Mouse (Mus musculus): ENCODE data around the gene Myo16. TPM values are rescaled to one million over a fixed set of nuclear protein-coding genes. Genes with fewer than 3 reads are reported as not detected.

Myo16 gene
- polyA plus RNA-seq, 1 experiment = not detected

DNA sequence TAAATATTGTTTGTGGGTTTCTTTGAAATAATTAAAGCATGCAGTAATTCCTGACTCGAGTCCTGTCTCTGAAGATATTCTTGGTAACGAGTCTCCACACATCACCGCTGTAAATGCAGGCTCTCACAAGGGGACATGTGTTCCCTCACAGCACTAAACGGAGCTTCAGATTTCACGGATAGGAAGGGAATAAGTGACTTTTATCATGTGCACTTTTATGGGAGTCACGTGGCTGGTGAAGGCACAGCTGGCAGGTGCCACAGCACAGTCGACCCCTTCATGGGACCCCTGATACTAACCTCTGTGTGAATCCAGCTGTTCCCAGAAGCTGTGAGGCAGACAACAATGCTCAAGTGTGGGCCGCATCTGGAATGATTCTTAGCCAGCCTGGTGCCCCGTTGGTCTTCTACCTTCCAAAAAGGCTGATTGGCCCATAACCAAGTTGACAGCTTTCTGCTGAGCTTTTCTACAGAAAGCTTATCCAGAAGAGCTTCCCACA is 304.5 kb downstream of the Myo16 start:
- TF ChIP-seq TAL1 (IDR thresholded peaks at IDR 0.05; ENCODE audit: low read length) = no peak
- H3K36me3 ChIP-seq (ENCODE audit: control insufficient read depth) = no peaks in the 10 kb centered on the region

DNA sequence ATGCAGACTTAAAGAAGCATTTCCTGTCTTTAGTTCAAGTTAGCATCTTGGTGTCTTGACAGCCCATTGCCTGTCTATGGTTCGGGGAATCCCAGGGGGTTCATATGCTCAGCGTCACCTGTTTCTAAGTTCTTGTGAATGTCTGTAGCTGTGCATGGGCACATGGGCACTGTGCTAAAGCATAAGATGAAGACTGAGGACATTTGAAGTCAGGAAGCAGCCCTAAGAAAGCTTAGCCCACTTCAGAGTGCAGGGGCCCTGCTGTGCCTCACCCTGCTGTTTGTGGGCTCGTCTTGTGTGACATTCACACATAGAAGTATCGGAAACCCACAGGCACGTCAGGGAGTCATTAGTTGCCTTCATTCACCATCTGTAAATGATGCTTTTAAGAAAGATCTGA is 308.6 kb downstream of the Myo16 start:
- Histone ChIP-seq H3K4me1 (ENCODE audit: control insufficient read depth) (no peaks in the 10 kb centered on the region), H3K4me3 (replicated peaks) (no peak overlapping the region), H3K36me3 (ENCODE audit: control insufficient read depth) (no peaks in the 10 kb centered on the region), H3K27me3 (ENCODE audit: control insufficient read depth) (no peaks in the 10 kb centered on the region), H3K9me3 (ENCODE audit: control insufficient read depth, low read length) (no peaks in the 10 kb centered on the region)
- no peak for TF ChIP-seq GATA1 (IDR thresholded peaks at IDR 0.05; ENCODE audit: low read length)
- no peak for TF ChIP-seq TAL1 (IDR thresholded peaks at IDR 0.05; ENCODE audit: low read length)

More for the DNA sequence above, 304.5 kb downstream of the Myo16 start:
- H3K27me3 ChIP-seq (ENCODE audit: control insufficient read depth) = no peaks in the 10 kb centered on the region
- no peaks in the 10 kb centered on the region for H3K4me1 ChIP-seq (ENCODE audit: control insufficient read depth)
- H3K4me3 ChIP-seq (replicated peaks) = no peak overlapping the region
- no peaks in the 10 kb centered on the region for H3K9me3 ChIP-seq (ENCODE audit: control insufficient read depth, low read length)

DNA sequence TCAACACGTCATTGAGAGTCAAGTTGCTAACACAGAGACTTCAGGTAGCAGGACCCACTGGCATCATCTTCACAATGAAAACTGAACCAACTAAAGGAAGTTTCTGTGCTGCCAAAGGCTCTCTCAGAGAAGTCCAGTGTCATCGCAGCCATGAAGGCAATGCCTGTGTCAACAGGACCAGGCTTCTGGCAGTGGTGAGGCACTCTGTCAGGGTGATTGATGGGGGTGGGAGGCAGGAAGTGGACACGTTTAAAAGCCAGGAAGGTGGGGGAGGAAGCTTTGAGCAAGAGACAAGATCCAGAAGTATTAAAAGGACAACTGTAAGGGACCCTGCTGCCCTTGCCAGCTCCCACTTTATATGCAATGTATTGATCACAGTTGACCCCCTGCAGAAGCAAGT is 314.8 kb downstream of the Myo16 start:
- Histone ChIP-seq H3K27me3 (ENCODE audit: control insufficient read depth) (no peaks in the 10 kb centered on the region), H3K4me1 (ENCODE audit: control insufficient read depth) (no peaks in the 10 kb centered on the region), H3K36me3 (ENCODE audit: control insufficient read depth) (no peaks in the 10 kb centered on the region), H3K4me3 (replicated peaks) (no peak overlapping the region), H3K9me3 (ENCODE audit: control insufficient read depth, low read length) (no peaks in the 10 kb centered on the region)
- TF ChIP-seq GATA1 (IDR thresholded peaks at IDR 0.05; ENCODE audit: low read length) = no peak

DNA sequence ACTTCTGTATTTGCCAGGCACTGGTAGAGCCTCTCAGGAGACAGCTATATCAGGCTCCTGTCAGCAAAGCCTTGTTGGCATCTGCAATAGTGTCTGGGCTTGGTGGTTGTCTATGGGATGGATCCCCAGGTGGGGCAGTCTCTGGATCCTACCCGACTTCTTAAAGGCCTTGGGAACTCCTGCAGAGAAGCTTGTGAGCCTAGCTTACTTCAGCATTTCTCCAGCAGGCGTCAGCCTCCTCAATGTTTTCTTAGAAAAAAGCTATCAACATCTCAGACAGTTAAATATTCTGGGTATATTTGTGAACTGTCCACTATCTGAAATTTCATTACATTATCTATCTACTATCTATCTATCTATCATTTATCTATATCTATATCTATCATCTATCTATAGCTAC is 315.9 kb downstream of the Myo16 start:
- TF ChIP-seq GATA1 (IDR thresholded peaks at IDR 0.05; ENCODE audit: low read length) (no peak), TAL1 (IDR thresholded peaks at IDR 0.05; ENCODE audit: low read length) (no peak)
- no peaks in the 10 kb centered on the region for H3K36me3 ChIP-seq (ENCODE audit: control insufficient read depth)
- no peak overlapping the region for H3K4me3 ChIP-seq (replicated peaks)
- H3K4me1 ChIP-seq (ENCODE audit: control insufficient read depth) = no peaks in the 10 kb centered on the region
- no peaks in the 10 kb centered on the region for H3K27me3 ChIP-seq (ENCODE audit: control insufficient read depth)
- H3K9me3 ChIP-seq (ENCODE audit: control insufficient read depth, low read length) = no peaks in the 10 kb centered on the region

DNA sequence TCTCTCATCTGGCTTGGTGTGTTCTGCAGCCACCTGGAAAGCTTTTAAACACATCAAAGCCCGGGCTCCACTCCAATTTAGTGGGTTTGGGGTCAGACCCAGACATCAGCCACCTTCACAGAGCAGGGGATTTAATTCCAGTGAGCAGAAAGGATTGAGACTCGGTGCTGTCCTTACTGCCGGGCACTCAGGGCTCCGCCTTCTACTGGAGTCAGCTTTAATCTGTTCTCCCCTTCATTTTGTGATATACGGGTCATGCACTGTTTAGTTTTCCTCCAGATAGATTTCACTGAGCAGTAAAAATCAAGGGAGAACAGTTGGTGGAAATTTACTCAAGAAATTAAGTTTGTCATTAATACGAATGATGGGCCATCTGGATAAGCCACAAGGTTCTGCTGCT is 316.6 kb downstream of the Myo16 start:
- H3K4me1 ChIP-seq (ENCODE audit: control insufficient read depth) = no peaks in the 10 kb centered on the region
- no peaks in the 10 kb centered on the region for H3K36me3 ChIP-seq (ENCODE audit: control insufficient read depth)
- no peak for TF ChIP-seq TAL1 (IDR thresholded peaks at IDR 0.05; ENCODE audit: low read length)
- TF ChIP-seq GATA1 (IDR thresholded peaks at IDR 0.05; ENCODE audit: low read length) = no peak
- no peaks in the 10 kb centered on the region for H3K27me3 ChIP-seq (ENCODE audit: control insufficient read depth)
- no peaks in the 10 kb centered on the region for H3K9me3 ChIP-seq (ENCODE audit: control insufficient read depth, low read length)
- H3K4me3 ChIP-seq (replicated peaks) = no peak overlapping the region

DNA sequence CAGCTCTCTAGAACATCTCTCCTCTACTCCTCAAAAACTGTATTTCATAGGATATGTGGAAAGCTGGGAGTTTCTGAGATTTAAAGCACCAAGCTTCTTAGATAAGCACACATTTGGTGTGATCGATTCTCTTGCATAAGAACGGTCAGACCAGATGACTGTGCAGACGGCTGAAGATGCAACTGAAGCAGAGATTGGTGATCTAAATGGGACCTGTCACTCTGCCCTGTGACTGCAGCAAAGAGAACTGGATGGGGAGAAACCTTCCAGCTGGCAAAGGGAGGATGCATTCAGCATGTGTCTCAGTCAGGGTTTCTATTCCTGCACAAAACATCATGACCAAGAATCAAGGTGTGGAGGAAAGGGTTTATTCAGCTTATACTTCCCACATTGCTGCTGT is 318.7 kb downstream of the Myo16 start:
- Histone ChIP-seq H3K9me3 (ENCODE audit: control insufficient read depth, low read length) (no peaks in the 10 kb centered on the region), H3K4me1 (ENCODE audit: control insufficient read depth) (no peaks in the 10 kb centered on the region), H3K4me3 (replicated peaks) (no peak overlapping the region), H3K36me3 (ENCODE audit: control insufficient read depth) (no peaks in the 10 kb centered on the region), H3K27me3 (ENCODE audit: control insufficient read depth) (no peaks in the 10 kb centered on the region)
- no peak for TF ChIP-seq TAL1 (IDR thresholded peaks at IDR 0.05; ENCODE audit: low read length)
- TF ChIP-seq GATA1 (IDR thresholded peaks at IDR 0.05; ENCODE audit: low read length) = no peak

DNA sequence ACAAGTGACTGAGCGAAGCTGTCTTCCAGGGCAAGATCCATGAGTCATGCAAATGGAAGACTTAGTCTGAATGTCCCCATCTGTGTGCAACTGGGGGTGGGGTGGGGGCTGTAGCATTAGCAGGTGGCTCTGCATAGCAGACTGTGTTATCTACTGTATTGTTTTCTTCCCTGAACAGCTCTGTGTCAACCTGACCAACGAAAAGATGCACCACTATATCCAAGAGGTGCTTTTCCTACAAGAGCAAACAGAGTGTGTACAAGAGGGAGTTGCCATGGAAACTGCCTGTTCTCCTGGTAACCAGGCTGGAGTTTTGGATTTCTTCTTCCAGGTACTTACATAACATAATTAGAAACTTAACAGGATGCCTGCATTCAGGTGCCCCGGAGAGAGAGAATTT is 320.7 kb downstream of the Myo16 start:
- no peak for TF ChIP-seq TAL1 (IDR thresholded peaks at IDR 0.05; ENCODE audit: low read length)
- no peak for TF ChIP-seq GATA1 (IDR thresholded peaks at IDR 0.05; ENCODE audit: low read length)
- H3K27me3 ChIP-seq (ENCODE audit: control insufficient read depth) = no peaks in the 10 kb centered on the region
- no peaks in the 10 kb centered on the region for H3K4me1 ChIP-seq (ENCODE audit: control insufficient read depth)
- H3K4me3 ChIP-seq (replicated peaks) = no peak overlapping the region
- no peaks in the 10 kb centered on the region for H3K36me3 ChIP-seq (ENCODE audit: control insufficient read depth)
- H3K9me3 ChIP-seq (ENCODE audit: control insufficient read depth, low read length) = no peaks in the 10 kb centered on the region

DNA sequence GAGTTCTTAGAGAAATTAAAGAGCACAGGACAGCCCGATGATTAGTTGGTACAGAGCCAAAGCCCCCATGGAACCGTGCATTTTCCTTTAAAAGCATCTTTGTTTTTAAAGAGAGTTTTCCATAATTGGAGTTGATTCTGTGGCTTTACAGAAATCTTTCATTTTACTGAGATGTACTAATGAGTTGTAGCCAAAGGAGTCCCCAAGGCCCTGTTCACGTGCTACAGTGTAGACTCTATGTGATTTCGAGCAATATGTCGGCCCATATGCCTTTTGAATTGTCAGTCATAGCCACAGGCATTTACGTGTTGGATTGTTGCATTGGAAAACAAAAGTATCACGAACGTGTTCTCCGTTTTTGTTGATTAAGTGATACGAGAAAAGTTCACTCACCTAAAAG is 325.3 kb downstream of the Myo16 start:
- no peaks in the 10 kb centered on the region for H3K36me3 ChIP-seq (ENCODE audit: control insufficient read depth)
- no peaks in the 10 kb centered on the region for H3K9me3 ChIP-seq (ENCODE audit: control insufficient read depth, low read length)
- no peaks in the 10 kb centered on the region for H3K27me3 ChIP-seq (ENCODE audit: control insufficient read depth)
- H3K4me1 ChIP-seq (ENCODE audit: control insufficient read depth) = no peaks in the 10 kb centered on the region
- H3K4me3 ChIP-seq (replicated peaks) = no peak overlapping the region
- no peak for TF ChIP-seq TAL1 (IDR thresholded peaks at IDR 0.05; ENCODE audit: low read length)
- TF ChIP-seq GATA1 (IDR thresholded peaks at IDR 0.05; ENCODE audit: low read length) = no peak

DNA sequence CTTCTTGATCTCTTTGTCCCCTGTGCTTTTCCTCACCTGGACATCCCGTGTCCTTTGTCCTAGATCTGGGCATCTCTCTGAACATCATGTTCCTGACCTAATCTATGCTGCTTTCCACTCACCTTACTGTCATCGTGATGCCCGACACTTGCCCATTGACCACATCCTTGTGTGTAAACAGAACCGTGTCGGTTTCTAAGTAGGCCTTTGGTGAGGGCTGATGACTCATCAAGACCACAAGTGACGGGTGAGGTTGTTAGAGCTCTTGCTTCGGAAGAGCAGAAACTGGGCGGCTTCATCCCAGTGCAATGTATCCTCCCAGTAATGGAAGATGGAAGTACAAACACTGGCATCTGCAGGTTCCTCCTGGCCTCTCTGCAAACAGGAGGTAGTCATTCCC is 327.1 kb downstream of the Myo16 start:
- Histone ChIP-seq H3K36me3 (ENCODE audit: control insufficient read depth) (no peaks in the 10 kb centered on the region), H3K4me1 (ENCODE audit: control insufficient read depth) (no peaks in the 10 kb centered on the region), H3K4me3 (replicated peaks) (no peak overlapping the region), H3K27me3 (ENCODE audit: control insufficient read depth) (no peaks in the 10 kb centered on the region), H3K9me3 (ENCODE audit: control insufficient read depth, low read length) (no peaks in the 10 kb centered on the region)
- no peak for TF ChIP-seq TAL1 (IDR thresholded peaks at IDR 0.05; ENCODE audit: low read length)
- no peak for TF ChIP-seq GATA1 (IDR thresholded peaks at IDR 0.05; ENCODE audit: low read length)

DNA sequence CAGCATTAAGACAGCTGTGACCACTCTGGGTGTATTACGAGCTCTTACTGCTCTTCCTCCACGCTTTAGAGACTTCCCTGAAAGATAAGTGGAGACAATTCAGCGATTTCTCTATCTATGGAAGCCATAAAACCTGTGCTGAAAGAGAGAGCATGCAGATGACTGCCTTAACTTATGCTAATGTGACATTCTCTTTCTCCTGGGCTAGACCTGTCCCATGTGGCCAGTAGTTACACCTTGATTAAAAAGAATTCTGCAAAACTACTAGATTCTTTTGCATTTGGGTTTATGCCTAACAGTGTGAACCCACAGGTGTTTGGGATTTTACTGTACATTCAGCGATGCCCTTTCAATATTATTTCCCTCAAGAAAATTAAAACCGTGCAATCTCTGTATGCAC is 328.4 kb downstream of the Myo16 start:
- no peaks in the 10 kb centered on the region for H3K36me3 ChIP-seq (ENCODE audit: control insufficient read depth)
- H3K4me1 ChIP-seq (ENCODE audit: control insufficient read depth) = no peaks in the 10 kb centered on the region
- no peak overlapping the region for H3K4me3 ChIP-seq (replicated peaks)
- TF ChIP-seq GATA1 (IDR thresholded peaks at IDR 0.05; ENCODE audit: low read length) (no peak), TAL1 (IDR thresholded peaks at IDR 0.05; ENCODE audit: low read length) (no peak)
- H3K9me3 ChIP-seq (ENCODE audit: control insufficient read depth, low read length) = no peaks in the 10 kb centered on the region
- no peaks in the 10 kb centered on the region for H3K27me3 ChIP-seq (ENCODE audit: control insufficient read depth)

Data from erythroblast, embryonic 14.5 days (primary cell).